Mouse (Mus musculus) liver, postnatal 0 days (tissue): ENCODE results near the gene Gm14399.
"Not testable (repeated sequence)": the region's sequence is repeated elsewhere in the genome, so short reads cannot be mapped to it uniquely, and the experiment has no call there.

Source experiments
- CTCF ChIP-seq: sonication (generic); IDR thresholded peaks from 2 replicates; pipeline ENCODE4 v1.5.1; 2016; ENCODE audit warnings: antibody characterized with exemption, low read depth
- EP300 ChIP-seq: IDR thresholded peaks from 2 replicates; pipeline ENCODE4 v1.6.1; 2016; ENCODE audit warnings: antibody characterized with exemption, low read depth, mild to moderate bottlenecking

DNA sequence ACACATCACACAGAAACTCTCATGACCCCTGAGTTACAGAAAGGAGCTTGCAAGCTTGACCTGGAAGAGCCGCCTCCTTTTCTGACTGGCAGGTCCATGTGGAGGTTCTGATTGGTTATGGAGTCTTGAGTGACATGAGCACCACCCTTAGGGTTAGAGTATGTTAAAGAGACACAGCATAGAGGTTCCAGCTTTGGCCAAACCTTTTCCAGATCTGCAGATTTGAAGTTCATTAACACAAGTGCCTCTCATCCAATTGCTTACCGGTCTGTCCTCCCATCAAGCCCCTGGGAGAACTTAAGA is at the start of gene Gm14399:
- not testable (repeated sequence) for TF ChIP-seq EP300, CTCF
